Mouse (Mus musculus) heart, embryonic 14.5 days (tissue): ENCODE results near the gene Dhx30. TPM values are rescaled to one million over a fixed set of nuclear protein-coding genes. Genes with fewer than 3 reads are reported as not detected.

Source experiments
- ATAC-seq: fragments of 200-750 bp; cut with Nextera tagmentation; 2 replicates; pipeline ENCODE4 v1.8.0; 2017; ENCODE audit warnings: low read depth, moderate TSS enrichment; ENCODE audit not compliant: insufficient number of reproducible peaks, insufficient read depth, low FRiP score
- H3K27ac ChIP-seq, 2 experiments: fragments of 200-500 bp in 1 of 2; fragments of 300-500 bp in 1 of 2; sonication (generic) in 1 of 2; replicated peaks in 1 of 2; 2 replicates each; pipeline ENCODE4 v1.5.1; 2012 to 2014; ENCODE audit warnings: low read depth in 2 of 2, low read length in 2 of 2, control low read depth in 1 of 2, mild to moderate bottlenecking in 1 of 2, mixed read lengths in 1 of 2; ENCODE audit not compliant: control insufficient read depth in 1 of 2, insufficient read depth in 1 of 2
- H3K27me3 ChIP-seq: fragments of 300-500 bp; sonication (generic); 2 replicates; pipeline ENCODE4 v1.6.1; 2014; ENCODE audit warnings: mild to moderate bottlenecking, low read length, control low read depth; ENCODE audit not compliant: control insufficient read depth, insufficient read depth
- H3K36me3 ChIP-seq: fragments of 300-500 bp; sonication (generic); 2 replicates; pipeline ENCODE4 v1.6.1; 2014; ENCODE audit warnings: mild to moderate bottlenecking, control low read depth, low read length, mixed read lengths; ENCODE audit not compliant: control insufficient read depth, insufficient read depth
- H3K4me1 ChIP-seq, 2 experiments: fragments of 200-500 bp in 1 of 2; fragments of 300-500 bp in 1 of 2; sonication (generic) in 1 of 2; 2 replicates each; pipeline ENCODE4 v1.6.1; 2012 to 2014; ENCODE audit warnings: low read length in 2 of 2, control low read depth in 1 of 2, mixed read lengths in 1 of 2; ENCODE audit not compliant: control insufficient read depth in 2 of 2, insufficient read depth in 2 of 2
- H3K4me2 ChIP-seq: fragments of 300-500 bp; sonication (generic); 2 replicates; pipeline ENCODE4 v1.6.1; 2014; ENCODE audit warnings: mild to moderate bottlenecking, low read length
- H3K4me3 ChIP-seq, 2 experiments: fragments of 200-500 bp in 1 of 2; fragments of 300-500 bp in 1 of 2; sonication (generic) in 1 of 2; 2 replicates each; pipeline ENCODE4 v1.5.1; 2012 to 2014; ENCODE audit warnings: low read length in 2 of 2, mild to moderate bottlenecking in 2 of 2, control low read depth in 1 of 2, low read depth in 1 of 2, moderate library complexity in 1 of 2; ENCODE audit not compliant: control insufficient read depth in 1 of 2, insufficient read depth in 1 of 2
- H3K9ac ChIP-seq: fragments of 300-500 bp; sonication (generic); 2 replicates; pipeline ENCODE4 v1.6.1; 2014; ENCODE audit warnings: mild to moderate bottlenecking, low read length
- H3K9me3 ChIP-seq: fragments of 300-500 bp; sonication (generic); 2 replicates; pipeline ENCODE4 v1.6.1; 2016; ENCODE audit warnings: low read length, control low read depth; ENCODE audit not compliant: control insufficient read depth
- WGBS: fragments of 180-500 bp; shearing (Covaris S2); extraction: QIAGEN DNeasy Blood & Tissue Kit; methylation state at CpG from one replicate; pipeline ENCODE4 v1.1.7; 2014; 5-methylcytosine and 5-hydroxymethylcytosine counted together
- polyA plus RNA-seq: library from polyadenylated mRNA; unstranded; fragments of >200 nt; fragmentation: Nextera tagmentation; extraction: Ambion mirVana; gene quantifications from 2 replicates; pipeline ENCODE4 v1.2.1, GENCODE M21; 2014

The Dhx30 gene
- polyA plus RNA-seq, 1 experiment from 2014 or later, result 89.5 TPM

DNA sequence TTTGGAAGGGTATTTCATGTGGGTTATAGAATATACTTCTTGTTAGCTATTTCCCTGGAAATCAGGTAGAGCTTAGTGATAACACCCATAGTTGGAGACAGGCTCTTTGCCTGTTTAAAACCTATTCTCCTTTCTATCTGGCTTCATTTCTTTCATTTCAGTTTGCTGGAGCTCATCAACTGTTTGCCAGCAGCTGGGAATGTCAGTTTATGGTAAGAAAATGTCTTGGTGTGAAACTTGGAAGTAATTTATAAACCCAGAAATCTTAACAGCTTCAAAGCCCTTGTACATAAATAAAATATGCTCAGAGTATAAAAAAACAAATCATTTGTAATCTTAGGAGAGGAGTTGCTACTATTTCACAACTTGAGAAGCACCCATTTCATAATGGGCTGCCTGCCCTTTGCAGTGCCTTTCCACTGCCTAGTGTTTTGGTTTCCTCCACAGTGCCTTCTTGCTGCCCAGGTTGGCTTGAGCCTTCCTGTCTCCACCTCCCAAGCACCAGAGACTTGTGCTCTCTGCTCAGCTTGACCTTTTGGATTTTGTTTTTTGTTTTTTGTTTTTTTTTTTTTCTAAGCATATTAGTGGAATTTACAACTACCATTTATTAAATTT lies 71.8 kb downstream of the Dhx30 start:
- Histone ChIP-seq H3K27me3 (no peaks in the 10 kb centered on the region), H3K4me3 (no peak overlapping the region), H3K36me3 (peaks cover 20% of the 10 kb centered on the region), H3K27ac (no peak overlapping the region), H3K4me1 (no peaks in the 10 kb centered on the region; a peak in 1 of 4 replicates), H3K4me2 (no peak overlapping the region), H3K9me3 (no peaks in the 10 kb centered on the region), H3K9ac (no peak overlapping the region)
- no peak for ATAC-seq

DNA sequence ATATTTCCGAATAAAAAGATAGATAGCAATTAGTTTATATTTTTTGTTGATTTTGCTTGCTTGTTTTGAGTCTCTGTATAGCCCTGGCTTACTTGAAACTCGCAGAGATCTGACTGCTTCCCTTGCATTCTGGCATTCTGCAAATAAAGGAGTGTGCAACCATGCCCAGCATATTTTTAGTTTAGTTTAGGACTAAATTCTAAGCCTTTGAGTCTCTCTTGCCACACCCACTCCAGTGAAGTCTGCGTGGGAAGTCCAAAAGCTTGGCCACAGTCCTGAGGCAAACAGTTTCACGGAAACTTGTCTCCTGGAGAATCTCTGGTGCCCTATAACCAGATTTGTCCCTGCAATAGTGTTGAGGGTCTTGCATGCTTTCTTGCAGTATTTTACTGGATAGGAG lies 73.3 kb downstream of the Dhx30 start:
- Histone ChIP-seq H3K4me3 (no peak overlapping the region), H3K27me3 (no peaks in the 10 kb centered on the region), H3K27ac (no peak overlapping the region), H3K4me1 (no peaks in the 10 kb centered on the region), H3K36me3 (peaks cover 33% of the 10 kb centered on the region), H3K9me3 (no peaks in the 10 kb centered on the region), H3K4me2 (no peak overlapping the region), H3K9ac (no peak overlapping the region)
- no peak for ATAC-seq
- 91% methylated on average over 4 of the region's 4 CpGs for WGBS

DNA sequence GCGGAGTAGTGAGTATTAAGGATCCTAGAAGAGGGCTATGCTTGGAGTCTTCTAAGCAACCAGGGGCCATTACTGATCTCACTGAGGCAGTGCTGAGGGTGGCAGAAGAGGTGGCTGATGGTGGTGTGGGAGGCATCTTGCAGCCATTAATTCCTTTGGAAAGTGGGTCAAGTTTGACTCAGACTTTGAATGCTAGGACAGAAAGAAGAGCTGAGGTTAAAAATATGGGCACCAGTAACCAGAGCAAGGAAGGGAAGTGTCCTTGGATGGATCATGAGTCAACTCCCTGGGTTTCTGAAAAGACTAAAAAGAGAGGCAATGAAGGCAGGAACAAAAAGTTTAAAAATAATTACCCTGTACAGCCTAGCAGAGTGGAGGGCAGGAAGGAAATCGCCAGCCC lies 79.1 kb downstream of the Dhx30 start:
- Histone ChIP-seq H3K4me2 (no peak overlapping the region), H3K4me1 (no peaks in the 10 kb centered on the region), H3K9ac (no peak overlapping the region), H3K27ac (no peak overlapping the region), H3K4me3 (no peak overlapping the region), H3K27me3 (no peaks in the 10 kb centered on the region), H3K9me3 (no peaks in the 10 kb centered on the region), H3K36me3 (peaks cover 77% of the 10 kb centered on the region)
- no peak for ATAC-seq
- WGBS, result 94% methylated on average over 2 of the region's 2 CpGs

DNA sequence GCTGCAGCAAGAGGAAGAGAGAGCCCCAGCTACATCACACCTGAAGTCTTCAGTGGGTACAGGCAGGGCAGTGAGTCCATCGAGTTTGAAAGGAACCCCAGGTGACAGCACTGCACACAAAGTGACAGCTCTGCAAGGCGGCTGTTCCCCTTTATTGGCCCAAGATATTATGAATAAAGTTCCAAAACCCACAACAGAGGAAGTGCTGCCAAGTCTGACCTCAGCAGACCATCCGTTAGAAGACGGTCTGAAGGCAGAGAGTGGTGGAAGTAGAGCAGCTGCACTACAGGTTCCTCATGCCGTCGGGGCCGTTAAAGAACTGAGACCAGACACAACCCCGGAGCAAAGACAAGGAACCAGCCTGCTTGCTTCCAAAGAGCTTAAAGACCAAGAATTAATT lies 79.7 kb downstream of the Dhx30 start:
- ATAC-seq, result no peak
- Histone ChIP-seq H3K4me3 (no peak overlapping the region), H3K9me3 (no peaks in the 10 kb centered on the region), H3K27ac (no peak overlapping the region), H3K9ac (no peak overlapping the region), H3K36me3 (peaks cover 76% of the 10 kb centered on the region), H3K27me3 (no peaks in the 10 kb centered on the region), H3K4me1 (no peaks in the 10 kb centered on the region), H3K4me2 (no peak overlapping the region)
- 86% methylated on average over 8 of the region's 8 CpGs for WGBS

DNA sequence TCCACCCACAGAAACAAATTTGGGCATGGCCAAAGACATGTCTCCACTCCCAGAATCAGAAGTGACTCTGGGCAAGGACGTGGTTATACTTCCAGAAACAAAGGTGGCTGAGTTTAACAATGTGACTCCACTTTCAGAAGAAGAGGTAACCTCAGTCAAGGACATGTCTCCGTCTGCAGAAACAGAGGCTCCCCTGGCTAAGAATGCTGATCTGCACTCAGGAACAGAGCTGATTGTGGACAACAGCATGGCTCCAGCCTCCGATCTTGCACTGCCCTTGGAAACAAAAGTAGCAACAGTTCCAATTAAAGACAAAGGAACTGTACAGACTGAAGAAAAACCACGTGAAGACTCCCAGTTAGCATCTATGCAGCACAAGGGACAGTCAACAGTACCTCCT lies 82.5 kb downstream of the Dhx30 start:
- no peak overlapping the region for H3K4me2 ChIP-seq
- ATAC-seq, result no peak
- H3K9me3 ChIP-seq, result no peaks in the 10 kb centered on the region
- H3K36me3 ChIP-seq, result peaks cover 85% of the 10 kb centered on the region
- H3K27ac ChIP-seq, result no peak overlapping the region
- 52% methylated on average over 4 of the region's 4 CpGs for WGBS
- no peaks in the 10 kb centered on the region for H3K27me3 ChIP-seq
- no peaks in the 10 kb centered on the region for H3K4me1 ChIP-seq
- H3K4me3 ChIP-seq, result no peak overlapping the region
- no peak overlapping the region for H3K9ac ChIP-seq

Other genes starting within 250 kb of the Dhx30 start
- gene Cdc25a, start 242.3 kb downstream of the Dhx30 start, polyA plus RNA-seq, result 14.9 and 16.4 TPM in 2 replicates
- 79.9 and 84.2 TPM in 2 replicates for gene Map4, start 186.4 kb downstream of the Dhx30 start, polyA plus RNA-seq
- 73.8 and 80.7 TPM in 2 replicates for gene Smarcc1, start 122 bp downstream of the Dhx30 start, polyA plus RNA-seq
- gene Cspg5, start 126.0 kb upstream of the Dhx30 start, polyA plus RNA-seq, result 1.9 and 2.5 TPM in 2 replicates
- 14.0 and 14.8 TPM in 2 replicates for gene Elp6, start 187.3 kb upstream of the Dhx30 start, polyA plus RNA-seq
- 14.9 and 16.1 TPM in 2 replicates for gene Scap, start 215.5 kb upstream of the Dhx30 start, polyA plus RNA-seq